Mouse (Mus musculus) neural tube, embryonic 14.5 days (tissue): ENCODE data around the gene Pik3ip1. TPM values are rescaled to one million over a fixed set of nuclear protein-coding genes. Genes with fewer than 3 reads are reported as not detected.

ENCODE experiments used
- ATAC-seq: fragments of 200-750 bp; cut with Nextera tagmentation; 2 replicates; pipeline ENCODE4 v1.8.0; 2017; ENCODE audit warnings: low read depth, mild to moderate bottlenecking, moderate TSS enrichment, moderate library complexity
- H3K27ac ChIP-seq: fragments of 300-500 bp; sonication (generic); 2 replicates; pipeline ENCODE4 v1.5.1; 2014; ENCODE audit warnings: low read depth, mild to moderate bottlenecking, control low read depth, low read length, moderate library complexity, mixed read lengths
- H3K27me3 ChIP-seq: fragments of 300-500 bp; sonication (generic); 2 replicates; pipeline ENCODE4 v1.6.1; 2014; ENCODE audit warnings: low read length; ENCODE audit not compliant: control insufficient read depth, insufficient read depth
- H3K36me3 ChIP-seq: fragments of 300-500 bp; sonication (generic); 2 replicates; pipeline ENCODE4 v1.6.1; 2014; ENCODE audit warnings: low read length, mixed read lengths; ENCODE audit not compliant: control insufficient read depth, insufficient read depth
- H3K4me1 ChIP-seq: fragments of 300-500 bp; sonication (generic); 2 replicates; pipeline ENCODE4 v1.6.1; 2014; ENCODE audit warnings: low read length; ENCODE audit not compliant: control insufficient read depth, insufficient read depth
- H3K4me2 ChIP-seq: fragments of 300-500 bp; sonication (generic); 2 replicates; pipeline ENCODE4 v1.6.1; 2014; ENCODE audit warnings: mild to moderate bottlenecking, low read depth, low read length, control low read depth
- H3K4me3 ChIP-seq: fragments of 300-500 bp; sonication (generic); 2 replicates; pipeline ENCODE4 v1.5.1; 2014; ENCODE audit warnings: low read depth, low read length, control low read depth, mixed read lengths
- H3K9ac ChIP-seq: fragments of 300-500 bp; sonication (generic); replicated peaks from 2 replicates; pipeline ENCODE4 v1.6.1; 2014; ENCODE audit warnings: low read depth, mild to moderate bottlenecking, control low read depth, low read length, mixed read lengths
- H3K9me3 ChIP-seq: fragments of 300-500 bp; sonication (generic); 2 replicates; pipeline ENCODE4 v1.6.1; 2016; ENCODE audit warnings: low read length; ENCODE audit not compliant: control insufficient read depth
- WGBS: fragments of 180-500 bp; shearing (Covaris S2); extraction: QIAGEN DNeasy Blood & Tissue Kit; methylation state at CpG from one replicate; pipeline ENCODE4 v1.1.7; 2014; 5-methylcytosine and 5-hydroxymethylcytosine counted together
- polyA plus RNA-seq: library from polyadenylated mRNA; unstranded; fragments of >200 nt; fragmentation: Nextera tagmentation; extraction: Ambion mirVana; gene quantifications from 2 replicates; pipeline ENCODE4 v1.2.1, GENCODE M21; 2014

Pik3ip1 gene
- polyA plus RNA-seq, 1 experiment from 2014 or later = 24.2 TPM

DNA sequence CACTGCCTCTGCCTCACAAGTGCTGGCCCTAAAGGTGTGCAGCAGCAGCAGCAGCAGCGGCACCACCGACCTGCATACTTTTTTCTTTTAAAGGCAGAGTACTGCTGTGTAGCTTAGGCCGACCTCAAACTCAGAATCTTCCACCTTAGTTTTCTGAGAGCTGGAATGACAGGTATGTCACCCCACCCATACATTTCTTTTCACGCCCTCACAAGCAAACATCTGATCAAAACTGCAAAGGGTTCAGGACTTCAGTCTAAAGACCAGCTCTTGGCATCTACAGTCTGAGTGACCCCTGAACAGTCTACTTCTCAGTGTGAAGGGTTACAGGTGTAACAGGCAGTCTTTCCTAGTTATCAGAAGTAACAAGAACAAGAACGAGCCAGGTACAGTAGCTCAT lies 60.6 kb downstream of the Pik3ip1 start:
- Histone ChIP-seq H3K36me3 (no peaks in the 10 kb centered on the region), H3K9me3 (no peaks in the 10 kb centered on the region), H3K27ac (no peak overlapping the region), H3K4me2 (no peak overlapping the region), H3K27me3 (no peaks in the 10 kb centered on the region), H3K9ac (no peak overlapping the region), H3K4me3 (no peak overlapping the region), H3K4me1 (no peaks in the 10 kb centered on the region)
- 95% methylated on average over 5 of the region's 5 CpGs for WGBS
- no peak for ATAC-seq

- Histone ChIP-seq H3K9me3 (no peaks in the 10 kb centered on the region), H3K4me3 (no peak overlapping the region), H3K36me3 (no peaks in the 10 kb centered on the region), H3K27me3 (no peaks in the 10 kb centered on the region), H3K4me2 (no peak overlapping the region), H3K27ac (no peak overlapping the region), H3K9ac (no peak overlapping the region), H3K4me1 (no peaks in the 10 kb centered on the region)
- no peak for ATAC-seq
- WGBS = 86% methylated on average over 8 of the region's 8 CpGs
Measured at GRCm38 (mm10) chr11:3392526-3392925, 62.3 kb downstream of the Pik3ip1 start.

Other genes starting within 250 kb of the Pik3ip1 start
- 12.8 and 14.4 TPM in 2 replicates for gene Sfi1, start 136.9 kb upstream of the Pik3ip1 start, polyA plus RNA-seq
- 60.3 and 64.5 TPM in 2 replicates for gene Eif4enif1, start 128.0 kb upstream of the Pik3ip1 start, polyA plus RNA-seq
- 190 and 221 TPM in 2 replicates for gene Drg1, start 64.0 kb upstream of the Pik3ip1 start, polyA plus RNA-seq
- 42.8 and 55.0 TPM in 2 replicates for gene Patz1, start 41.5 kb upstream of the Pik3ip1 start, polyA plus RNA-seq
- gene Limk2, start 78.8 kb downstream of the Pik3ip1 start, polyA plus RNA-seq = 161 and 166 TPM in 2 replicates
- 45.7 and 47.1 TPM in 2 replicates for gene Rnf185, start 122.0 kb downstream of the Pik3ip1 start, polyA plus RNA-seq
- gene Pla2g3, start 157.9 kb downstream of the Pik3ip1 start, polyA plus RNA-seq = 0.97 and 2.2 TPM in 2 replicates
- 6.0 and 7.2 TPM in 2 replicates for gene Inpp5j, start 174.4 kb downstream of the Pik3ip1 start, polyA plus RNA-seq
- gene Selenom, start 184.3 kb downstream of the Pik3ip1 start, polyA plus RNA-seq = 98.1 and 127 TPM in 2 replicates
- gene Smtn, start 210.2 kb downstream of the Pik3ip1 start, polyA plus RNA-seq = 7.8 and 16.1 TPM in 2 replicates